ENCODE assay signal across 8 mouse cellular contexts in genomic region chr19:32346176-32346575, GRCm38 (mm10). TPM values are rescaled to one million over a fixed set of nuclear protein-coding genes. Genes with fewer than 3 reads are reported as not detected.
DNase-seq lines count a peak whose midpoint lies in the region; ATAC-seq and TF ChIP-seq lines count a peak whose summit lies in the region.

No protein-coding gene starts in this region.

- ATAC-seq in forebrain, embryonic 16.5 days, result peak; percentile 63
- no peak for ATAC-seq in forebrain, postnatal 0 days
- peak; percentile 89 for ATAC-seq in heart, postnatal 0 days (ENCODE audit: insufficient read depth, low read depth)
- ATAC-seq in limb, embryonic 11.5 days (ENCODE audit: insufficient number of reproducible peaks, low FRiP score, low TSS enrichment, low read depth), result no peak
- peak; percentile 81 for ATAC-seq in stomach, embryonic 16.5 days (ENCODE audit: insufficient read depth, low FRiP score)
- ATAC-seq in midbrain, embryonic 11.5 days (ENCODE audit: low FRiP score), result no peak

- no peak overlapping the region for H3K4me2 ChIP-seq in forebrain, embryonic 16.5 days (ENCODE audit: low read length)
- no peak overlapping the region for H3K4me2 ChIP-seq in forebrain, postnatal 0 days (ENCODE audit: low read depth)
- H3K4me2 ChIP-seq in heart, postnatal 0 days (ENCODE audit: low read depth, low read length), result peak overlapping the region; percentile 45
- no peak overlapping the region for H3K4me2 ChIP-seq in limb, embryonic 11.5 days (ENCODE audit: low read depth, severe bottlenecking)
- peak overlapping the region; percentile 35 for H3K4me2 ChIP-seq in stomach, embryonic 16.5 days (ENCODE audit: low read depth, low read length)
- H3K4me2 ChIP-seq in midbrain, embryonic 11.5 days, result no peak overlapping the region

- DNase-seq in forebrain, postnatal 0 days, result no peak
- DNase-seq in adrenal gland, postnatal 36 days, result peak; percentile 66 to 74
- DNase-seq in heart, postnatal 0 days (ENCODE audit: low spot score), result peak; percentile 94
- peak; percentile 22 for DNase-seq in limb, embryonic 11.5 days (ENCODE audit: low spot score)
- no peak for DNase-seq in MN1 (ENCODE audit: low spot score)
- DNase-seq in midbrain, embryonic 11.5 days (ENCODE audit: low spot score, missing footprints), result no peak

- 15% methylated on average over 3 of the region's 3 CpGs for WGBS in forebrain, embryonic 16.5 days
- 12% methylated on average over 3 of the region's 3 CpGs for WGBS in forebrain, postnatal 0 days
- 8% methylated on average over 3 of the region's 3 CpGs for WGBS in heart, postnatal 0 days
- WGBS in limb, embryonic 11.5 days, result 41% methylated on average over 3 of the region's 3 CpGs
- 6% methylated on average over 3 of the region's 3 CpGs for WGBS in stomach, embryonic 16.5 days
- 53% methylated on average over 3 of the region's 3 CpGs for WGBS in midbrain, embryonic 11.5 days

- no peaks in the 10 kb centered on the region for H3K27me3 ChIP-seq in forebrain, embryonic 16.5 days (replicated peaks; ENCODE audit: control insufficient read depth, insufficient read depth, low read length)
- H3K27me3 ChIP-seq in forebrain, postnatal 0 days (ENCODE audit: insufficient read depth, low read length), result no peaks in the 10 kb centered on the region
- H3K27me3 ChIP-seq in heart, postnatal 0 days (ENCODE audit: control insufficient read depth, insufficient read depth, low read length), result no peaks in the 10 kb centered on the region
- H3K27me3 ChIP-seq in limb, embryonic 11.5 days (ENCODE audit: control insufficient read depth, insufficient read depth, low read length), result no peaks in the 10 kb centered on the region
- H3K27me3 ChIP-seq in stomach, embryonic 16.5 days (ENCODE audit: control insufficient read depth, insufficient read depth, low read length), result no peaks in the 10 kb centered on the region
- H3K27me3 ChIP-seq in midbrain, embryonic 11.5 days (ENCODE audit: control insufficient read depth, insufficient read depth, low read length), result no peaks in the 10 kb centered on the region

- H3K9me3 ChIP-seq in forebrain, embryonic 16.5 days (ENCODE audit: control insufficient read depth, low read length), result no peaks in the 10 kb centered on the region
- H3K9me3 ChIP-seq in forebrain, postnatal 0 days (ENCODE audit: low read length), result no peaks in the 10 kb centered on the region
- H3K9me3 ChIP-seq in heart, postnatal 0 days (replicated peaks; ENCODE audit: control insufficient read depth, low read length), result no peaks in the 10 kb centered on the region
- no peaks in the 10 kb centered on the region for H3K9me3 ChIP-seq in limb, embryonic 11.5 days (ENCODE audit: control insufficient read depth, low read length)
- H3K9me3 ChIP-seq in stomach, embryonic 16.5 days (replicated peaks; ENCODE audit: control insufficient read depth, low read length), result no peaks in the 10 kb centered on the region
- H3K9me3 ChIP-seq in midbrain, embryonic 11.5 days (ENCODE audit: control insufficient read depth, low read length), result no peaks in the 10 kb centered on the region

- H3K9ac ChIP-seq in forebrain, embryonic 16.5 days (replicated peaks; ENCODE audit: low read depth, low read length), result no peak overlapping the region
- no peak overlapping the region for H3K9ac ChIP-seq in forebrain, postnatal 0 days
- H3K9ac ChIP-seq in heart, postnatal 0 days (replicated peaks; ENCODE audit: low read depth, low read length), result no peak overlapping the region; the same call in 1 of the 2 replicates
- no peak overlapping the region for H3K9ac ChIP-seq in limb, embryonic 11.5 days (ENCODE audit: low read length)
- H3K9ac ChIP-seq in stomach, embryonic 16.5 days (ENCODE audit: low read length), result no peak overlapping the region
- no peak overlapping the region for H3K9ac ChIP-seq in midbrain, embryonic 11.5 days (ENCODE audit: low read length)

- TF ChIP-seq EP300 in heart, postnatal 0 days (IDR thresholded peaks at IDR 0.05; ENCODE audit: low read depth), result peak; percentile 68; the same call in 1 of the 2 replicates

- peaks cover 20% of the 10 kb centered on the region for H3K4me1 ChIP-seq in forebrain, embryonic 16.5 days (replicated peaks; ENCODE audit: control insufficient read depth, insufficient read depth, low read length)
- H3K4me1 ChIP-seq in forebrain, postnatal 0 days (ENCODE audit: insufficient read depth), result peaks cover 11% of the 10 kb centered on the region; the same call in 1 of the 2 replicates
- H3K4me1 ChIP-seq in heart, postnatal 0 days (ENCODE audit: control insufficient read depth, insufficient read depth), result peaks cover 73% of the 10 kb centered on the region
- H3K4me1 ChIP-seq in limb, embryonic 11.5 days (ENCODE audit: control insufficient read depth, insufficient read depth, low read length), result peaks cover 9% of the 10 kb centered on the region
- H3K4me1 ChIP-seq in stomach, embryonic 16.5 days (ENCODE audit: control insufficient read depth, insufficient read depth, low read length), result peaks cover 46% of the 10 kb centered on the region
- H3K4me1 ChIP-seq in midbrain, embryonic 11.5 days (ENCODE audit: control insufficient read depth, insufficient read depth, low read length), result peaks cover 27% of the 10 kb centered on the region

- H3K4me3 ChIP-seq in forebrain, embryonic 16.5 days (replicated peaks; ENCODE audit: low read length), result no peak overlapping the region
- H3K4me3 ChIP-seq in forebrain, postnatal 0 days (ENCODE audit: low read depth, low read length), result no peak overlapping the region
- no peak overlapping the region for H3K4me3 ChIP-seq in heart, postnatal 0 days (ENCODE audit: low read depth, low read length)
- no peak overlapping the region for H3K4me3 ChIP-seq in limb, embryonic 11.5 days (ENCODE audit: low read depth, low read length)
- H3K4me3 ChIP-seq in stomach, embryonic 16.5 days (replicated peaks; ENCODE audit: low read length), result no peak overlapping the region
- no peak overlapping the region for H3K4me3 ChIP-seq in midbrain, embryonic 11.5 days (ENCODE audit: low read depth, low read length)

- no peak for TF ChIP-seq CTCF in forebrain, postnatal 0 days (IDR thresholded peaks at IDR 0.05; ENCODE audit: low read depth)
- TF ChIP-seq CTCF in heart, postnatal 0 days (IDR thresholded peaks at IDR 0.05; ENCODE audit: low read depth), result no peak

- 0 out of 2 replicates have a peak overlapping the region, but pooled peaks have one; percentile 16 for H3K27ac ChIP-seq in forebrain, embryonic 16.5 days (ENCODE audit: low read length)
- no peak overlapping the region for H3K27ac ChIP-seq in forebrain, postnatal 0 days (ENCODE audit: low read depth, low read length)
- peak overlapping the region; percentile 92 for H3K27ac ChIP-seq in heart, postnatal 0 days (ENCODE audit: low read depth)
- no peak overlapping the region for H3K27ac ChIP-seq in limb, embryonic 11.5 days (replicated peaks; ENCODE audit: low read depth, low read length)
- H3K27ac ChIP-seq in stomach, embryonic 16.5 days (ENCODE audit: low read length), result peak overlapping the region; percentile 78
- no peak overlapping the region for H3K27ac ChIP-seq in midbrain, embryonic 11.5 days (ENCODE audit: low read depth, low read length)

- H3K36me3 ChIP-seq in forebrain, embryonic 16.5 days (ENCODE audit: control insufficient read depth, insufficient read depth), result no peaks in the 10 kb centered on the region; the same call in 1 of the 2 replicates
- no peaks in the 10 kb centered on the region for H3K36me3 ChIP-seq in forebrain, postnatal 0 days (ENCODE audit: insufficient read depth)
- no peaks in the 10 kb centered on the region for H3K36me3 ChIP-seq in heart, postnatal 0 days (replicated peaks; ENCODE audit: control insufficient read depth, insufficient read depth, low read length)
- H3K36me3 ChIP-seq in limb, embryonic 11.5 days (ENCODE audit: control insufficient read depth, insufficient read depth, low read length), result no peaks in the 10 kb centered on the region; the same call in 1 of the 2 replicates
- peaks cover 2% of the 10 kb centered on the region; the same call in 1 of the 2 replicates for H3K36me3 ChIP-seq in stomach, embryonic 16.5 days (ENCODE audit: control insufficient read depth, insufficient read depth, low read length)
- H3K36me3 ChIP-seq in midbrain, embryonic 11.5 days (ENCODE audit: control insufficient read depth, insufficient read depth, low read length), result no peaks in the 10 kb centered on the region

RNA-seq across cellular contexts. Expression of gene Sgms1, which starts 43.3 kb away (rescaled TPM):
- polyA plus RNA-seq in forebrain, embryonic 16.5 days (2015; fragmentation: Nextera tagmentation; extraction: Ambion mirVana), result 14.0 and 16.3 TPM in 2 replicates
- 24.3 and 27.2 TPM in 2 replicates for total RNA-seq in forebrain, postnatal 0 days (2014; rRNA removed)
- polyA plus RNA-seq in forebrain, postnatal 0 days (2015; fragmentation: Nextera tagmentation; extraction: Ambion mirVana), result 8.2 and 17.0 TPM in 2 replicates
- 10 to 100 TPM; 59.4 to 88.9 TPM for total RNA-seq in adrenal gland, postnatal 36 days (2021)
- 52.0 and 78.8 TPM in 2 replicates for total RNA-seq in heart, postnatal 0 days (2014; rRNA removed; ENCODE audit: low replicate concordance)
- 29.4 and 31.1 TPM in 2 replicates for polyA plus RNA-seq in heart, postnatal 0 days (2015; fragmentation: Nextera tagmentation; extraction: Ambion mirVana)
- 13.5 and 14.9 TPM in 2 replicates for polyA plus RNA-seq in limb, embryonic 11.5 days (2014; fragmentation: Nextera tagmentation; extraction: Ambion mirVana)
- 43.0 and 44.8 TPM in 2 replicates for polyA plus RNA-seq in stomach, embryonic 16.5 days (2015; fragmentation: Nextera tagmentation; extraction: Ambion mirVana)
- polyA plus RNA-seq in midbrain, embryonic 11.5 days (2014; fragmentation: Nextera tagmentation; extraction: Ambion mirVana), result 10.1 and 10.4 TPM in 2 replicates

Comparison
In these comparisons a context has a peak if more than half of its experiments do, and no peak if none do; other contexts are left out.
1. ATAC-seq: peak in forebrain, embryonic 16.5 days (single experiment), heart, postnatal 0 days (single experiment) and stomach, embryonic 16.5 days (single experiment); none in forebrain, postnatal 0 days (single experiment), limb, embryonic 11.5 days (single experiment) and midbrain, embryonic 11.5 days (single experiment).
2. H3K27ac ChIP-seq: peak in forebrain, embryonic 16.5 days (single experiment), heart, postnatal 0 days (single experiment) and stomach, embryonic 16.5 days (single experiment); none in forebrain, postnatal 0 days (single experiment), limb, embryonic 11.5 days (single experiment) and midbrain, embryonic 11.5 days (single experiment).
3. H3K4me2 ChIP-seq: peak in heart, postnatal 0 days (single experiment) and stomach, embryonic 16.5 days (single experiment); none in forebrain, embryonic 16.5 days (single experiment), forebrain, postnatal 0 days (single experiment), limb, embryonic 11.5 days (single experiment) and midbrain, embryonic 11.5 days (single experiment).
4. DNase-seq: peak in adrenal gland, postnatal 36 days (2 of 2), heart, postnatal 0 days (single experiment) and limb, embryonic 11.5 days (single experiment); none in forebrain, postnatal 0 days (single experiment), MN1 (single experiment) and midbrain, embryonic 11.5 days (single experiment).